Mouse (Mus musculus): ENCODE data around the gene Igfbp5.

DNA sequence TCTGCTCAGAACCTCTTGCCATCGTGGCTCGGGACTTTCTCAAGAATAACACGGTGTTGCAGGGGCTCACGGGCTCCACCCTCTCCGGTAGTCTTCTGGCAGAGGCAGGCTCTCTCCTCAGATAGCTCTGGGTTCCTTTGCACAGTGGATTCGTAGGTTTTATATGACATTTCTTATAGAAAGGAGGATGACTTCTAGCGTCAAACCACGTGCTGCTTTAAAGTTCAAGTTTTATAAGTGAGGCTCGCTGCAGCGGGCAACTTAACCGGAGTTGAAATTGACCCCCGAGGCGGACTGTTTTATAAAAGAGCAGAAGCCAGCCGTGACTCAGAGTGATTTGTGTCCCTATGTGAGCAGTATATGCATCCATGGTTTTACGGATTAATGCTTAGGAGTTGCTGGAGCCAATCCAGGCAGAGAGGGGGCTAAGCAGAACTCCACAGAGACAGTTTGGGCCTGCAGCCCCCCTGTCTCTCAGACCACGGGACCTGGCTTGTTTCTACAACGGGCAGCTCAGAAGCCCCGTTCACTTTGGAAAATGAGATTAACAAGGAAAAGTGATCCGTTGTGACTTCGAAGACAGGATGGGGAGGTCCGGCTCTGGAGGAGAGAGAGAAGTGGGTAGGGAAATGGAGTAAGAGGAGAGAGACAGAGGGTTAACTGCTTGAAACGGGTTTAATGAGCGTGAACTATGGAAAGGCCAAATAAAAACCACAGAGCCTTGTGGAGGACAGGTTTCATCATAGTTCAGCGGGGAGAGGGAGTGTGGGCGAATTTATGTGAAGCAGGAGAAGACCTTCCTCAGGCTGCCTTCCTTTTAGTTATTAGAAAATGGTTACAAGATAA is 4.0 kb upstream of the Igfbp5 start:
- no peak for TF ChIP-seq CTCF (IDR thresholded peaks at IDR 0.05; ENCODE audit: extremely low read depth, insufficient read length, insufficient replicate concordance, low read depth, low read length)
- TF ChIP-seq POLR2A (IDR thresholded peaks at IDR 0.05; ENCODE audit: low read depth, low read length) = no peak
